In the genomic region with DNA sequence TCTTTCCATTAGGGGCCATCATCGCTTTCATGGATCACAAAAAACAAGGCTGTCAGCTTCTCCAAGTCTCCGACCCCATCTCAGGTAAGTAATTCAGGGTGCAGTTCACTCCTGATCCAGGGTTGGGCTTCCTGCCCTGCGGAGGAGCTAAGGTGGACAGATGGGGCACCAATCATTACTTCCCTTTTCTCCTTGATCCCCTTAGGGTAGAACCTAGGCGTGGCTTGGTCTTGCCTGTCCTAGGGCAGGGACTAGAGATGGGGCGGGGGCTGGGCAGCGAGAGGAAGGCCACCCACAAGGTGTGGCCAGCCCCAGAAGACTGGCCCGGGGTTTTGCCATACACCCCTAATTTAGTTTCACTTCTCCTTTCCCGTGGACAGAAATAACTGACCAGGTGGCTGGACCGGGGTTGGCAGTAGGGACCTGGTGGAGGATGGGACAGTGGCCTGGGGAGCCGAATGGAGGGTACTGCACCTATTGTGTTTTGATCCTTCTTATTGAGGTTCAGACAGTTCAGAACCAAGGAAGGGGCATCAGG, we compare ENCODE assay signal across 8 mouse cellular contexts. TPM values are rescaled to one million over a fixed set of nuclear protein-coding genes. Genes with fewer than 3 reads are reported as not detected.
A peak's percentile ranks its signal among the peaks of the same experiment; 100 is the strongest.
DNase-seq lines count a peak whose midpoint lies in the region; ATAC-seq lines count a peak whose summit lies in the region.

No protein-coding gene starts in this region.

- peak overlapping the region; percentile 50 for H3K4me3 ChIP-seq in kidney, embryonic 16.5 days (ENCODE audit: low read length)
- peak overlapping the region; percentile 43 for H3K4me3 ChIP-seq in embryonic facial prominence, embryonic 13.5 days
- peak overlapping the region; percentile 42 for H3K4me3 ChIP-seq in intestine, embryonic 15.5 days (replicated peaks)

- peak overlapping the region; percentile 89 for H3K4me2 ChIP-seq in kidney, embryonic 16.5 days (replicated peaks; ENCODE audit: low read depth, low read length)
- H3K4me2 ChIP-seq in embryonic facial prominence, embryonic 13.5 days: peak overlapping the region; percentile 82
- H3K4me2 ChIP-seq in intestine, embryonic 15.5 days (replicated peaks): peak overlapping the region; percentile 79

- no peak for ATAC-seq in kidney, embryonic 16.5 days (ENCODE audit: low FRiP score, low TSS enrichment)
- ATAC-seq in embryonic facial prominence, embryonic 13.5 days (ENCODE audit: insufficient number of reproducible peaks, insufficient read depth, low FRiP score, low TSS enrichment, low read depth): no peak
- ATAC-seq in intestine, embryonic 15.5 days: 0 out of 2 replicates have a peak, but pooled peaks have one; percentile 1
- ATAC-seq in megakaryocyte progenitor cell, adult 5-6 weeks (replicated peaks; ENCODE audit: poor library complexity): peak; percentile 70

- H3K27me3 ChIP-seq in kidney, embryonic 16.5 days (ENCODE audit: insufficient read depth, low read length): peaks cover 30% of the 10 kb centered on the region
- H3K27me3 ChIP-seq in embryonic facial prominence, embryonic 13.5 days: peaks cover 39% of the 10 kb centered on the region
- peaks cover 17% of the 10 kb centered on the region for H3K27me3 ChIP-seq in intestine, embryonic 15.5 days (replicated peaks)

- no peaks in the 10 kb centered on the region for H3K9me3 ChIP-seq in kidney, embryonic 16.5 days (ENCODE audit: low read length)
- no peaks in the 10 kb centered on the region for H3K9me3 ChIP-seq in embryonic facial prominence, embryonic 13.5 days
- no peaks in the 10 kb centered on the region for H3K9me3 ChIP-seq in intestine, embryonic 15.5 days

- peaks cover 19% of the 10 kb centered on the region for H3K4me1 ChIP-seq in kidney, embryonic 16.5 days (ENCODE audit: insufficient read depth, low read length)
- H3K4me1 ChIP-seq in embryonic facial prominence, embryonic 13.5 days: peaks cover 33% of the 10 kb centered on the region
- H3K4me1 ChIP-seq in intestine, embryonic 15.5 days (replicated peaks): peaks cover 19% of the 10 kb centered on the region

- 19% methylated on average over 10 of the region's 10 CpGs for WGBS in kidney, embryonic 16.5 days
- WGBS in embryonic facial prominence, embryonic 13.5 days: 17% methylated on average over 10 of the region's 10 CpGs
- WGBS in intestine, embryonic 15.5 days: 13% methylated on average over 10 of the region's 10 CpGs

- peak overlapping the region; percentile 55 for H3K9ac ChIP-seq in kidney, embryonic 16.5 days (replicated peaks; ENCODE audit: low read length)
- peak overlapping the region; percentile 67 for H3K9ac ChIP-seq in embryonic facial prominence, embryonic 13.5 days
- H3K9ac ChIP-seq in intestine, embryonic 15.5 days: peak overlapping the region; percentile 39; the same call in 1 of the 2 replicates

- no peak for DNase-seq in kidney, postnatal 25 days
- no peak for DNase-seq in left cerebral cortex, postnatal 4 days
- no peak for DNase-seq in retina, embryonic 14.5 days (ENCODE audit: low spot score)
- no peak for DNase-seq in testis, postnatal 10 days (ENCODE audit: low spot score)

- intact Hi-C loops in left cerebral cortex, postnatal 4 days (cut with DNase I): no loop called here

- H3K36me3 ChIP-seq in kidney, embryonic 16.5 days (ENCODE audit: insufficient read depth, low read length): peaks cover 28% of the 10 kb centered on the region
- peaks cover 34% of the 10 kb centered on the region for H3K36me3 ChIP-seq in embryonic facial prominence, embryonic 13.5 days
- peaks cover 14% of the 10 kb centered on the region; the same call in 1 of the 2 replicates for H3K36me3 ChIP-seq in intestine, embryonic 15.5 days

- no peak overlapping the region for H3K27ac ChIP-seq in kidney, embryonic 16.5 days (ENCODE audit: low read length)
- H3K27ac ChIP-seq in embryonic facial prominence, embryonic 13.5 days: no peak overlapping the region
- H3K27ac ChIP-seq in intestine, embryonic 15.5 days: no peak overlapping the region

RNA-seq across cellular contexts. Expression of gene Gemin7, which starts 0.6 kb away (rescaled TPM):
- polyA plus RNA-seq in kidney, embryonic 16.5 days (2015; fragmentation: Nextera tagmentation; extraction: Ambion mirVana): 169 and 183 TPM in 2 replicates
- 169 and 174 TPM in 2 replicates for polyA plus RNA-seq in embryonic facial prominence, embryonic 13.5 days (2015; fragmentation: Nextera tagmentation; extraction: Ambion mirVana)
- 131 and 140 TPM in 2 replicates for polyA plus RNA-seq in intestine, embryonic 15.5 days (2015; fragmentation: Nextera tagmentation; extraction: Ambion mirVana)
- 65.5 and 73.4 TPM in 2 replicates for total RNA-seq in megakaryocyte progenitor cell, adult 5-6 weeks (2015)
- total RNA-seq in megakaryocyte progenitor cell, adult 5-6 weeks (2017): 33.5 and 36.9 TPM in 2 replicates
- 10 to 100 TPM; 56.0 to 58.2 TPM for total RNA-seq in left cerebral cortex, postnatal 4 days (2021)

RNA-seq across cellular contexts. Expression of gene Zfp296, which starts 0.9 kb away (rescaled TPM):
- polyA plus RNA-seq in kidney, embryonic 16.5 days (2015; fragmentation: Nextera tagmentation; extraction: Ambion mirVana): 0.46 and 0.71 TPM in 2 replicates
- 0.67 and 0.83 TPM in 2 replicates for polyA plus RNA-seq in embryonic facial prominence, embryonic 13.5 days (2015; fragmentation: Nextera tagmentation; extraction: Ambion mirVana)
- polyA plus RNA-seq in intestine, embryonic 15.5 days (2015; fragmentation: Nextera tagmentation; extraction: Ambion mirVana): 0.63 and 0.95 TPM in 2 replicates
- total RNA-seq in megakaryocyte progenitor cell, adult 5-6 weeks (2015): 5.9 and 6.8 TPM in 2 replicates
- 2.8 and 4.4 TPM in 2 replicates for total RNA-seq in megakaryocyte progenitor cell, adult 5-6 weeks (2017)
- total RNA-seq in left cerebral cortex, postnatal 4 days (2021): under 1 TPM; 0.22 to 0.24 TPM

RNA-seq across cellular contexts. Expression of gene Ppp1r37, which starts 15.1 kb away (rescaled TPM):
- polyA plus RNA-seq in kidney, embryonic 16.5 days (2015; fragmentation: Nextera tagmentation; extraction: Ambion mirVana): 21.9 and 23.9 TPM in 2 replicates
- 26.0 and 30.3 TPM in 2 replicates for polyA plus RNA-seq in embryonic facial prominence, embryonic 13.5 days (2015; fragmentation: Nextera tagmentation; extraction: Ambion mirVana)
- 18.3 and 21.8 TPM in 2 replicates for polyA plus RNA-seq in intestine, embryonic 15.5 days (2015; fragmentation: Nextera tagmentation; extraction: Ambion mirVana)
- 11.0 and 11.7 TPM in 2 replicates for total RNA-seq in megakaryocyte progenitor cell, adult 5-6 weeks (2015)
- total RNA-seq in megakaryocyte progenitor cell, adult 5-6 weeks (2017): 13.4 and 18.1 TPM in 2 replicates
- total RNA-seq in left cerebral cortex, postnatal 4 days (2021): 10 to 100 TPM; 81.1 to 85.1 TPM

RNA-seq across cellular contexts. Expression of gene Clasrp, which starts 26.3 kb away (rescaled TPM):
- 52.6 and 55.8 TPM in 2 replicates for polyA plus RNA-seq in kidney, embryonic 16.5 days (2015; fragmentation: Nextera tagmentation; extraction: Ambion mirVana)
- 61.2 and 73.9 TPM in 2 replicates for polyA plus RNA-seq in embryonic facial prominence, embryonic 13.5 days (2015; fragmentation: Nextera tagmentation; extraction: Ambion mirVana)
- polyA plus RNA-seq in intestine, embryonic 15.5 days (2015; fragmentation: Nextera tagmentation; extraction: Ambion mirVana): 34.2 and 38.3 TPM in 2 replicates
- 9.6 and 11.7 TPM in 2 replicates for total RNA-seq in megakaryocyte progenitor cell, adult 5-6 weeks (2015)
- total RNA-seq in megakaryocyte progenitor cell, adult 5-6 weeks (2017): 30.2 and 32.6 TPM in 2 replicates
- 100 to 1,000 TPM in 1 of 2 experiments, 10 to 100 TPM in 1; 98.0 to 106 TPM for total RNA-seq in left cerebral cortex, postnatal 4 days (2021)

RNA-seq across cellular contexts. Expression of gene Relb, which starts 51.3 kb away (rescaled TPM):
- polyA plus RNA-seq in kidney, embryonic 16.5 days (2015; fragmentation: Nextera tagmentation; extraction: Ambion mirVana): 10.6 and 10.7 TPM in 2 replicates
- 7.5 and 10.5 TPM in 2 replicates for polyA plus RNA-seq in embryonic facial prominence, embryonic 13.5 days (2015; fragmentation: Nextera tagmentation; extraction: Ambion mirVana)
- polyA plus RNA-seq in intestine, embryonic 15.5 days (2015; fragmentation: Nextera tagmentation; extraction: Ambion mirVana): 8.0 and 8.6 TPM in 2 replicates
- 0.22 TPM in 1 of 2 replicates, not detected in the other for total RNA-seq in megakaryocyte progenitor cell, adult 5-6 weeks (2015)
- 0.74 and 2.5 TPM in 2 replicates for total RNA-seq in megakaryocyte progenitor cell, adult 5-6 weeks (2017)
- 1 to 10 TPM; 5.5 to 7.5 TPM for total RNA-seq in left cerebral cortex, postnatal 4 days (2021)

Comparison
In these comparisons a context has a peak if more than half of its experiments do, and no peak if none do; other contexts are left out.
1. ATAC-seq: peak in intestine, embryonic 15.5 days (single experiment) and megakaryocyte progenitor cell, adult 5-6 weeks (single experiment); none in kidney, embryonic 16.5 days (single experiment) and embryonic facial prominence, embryonic 13.5 days (single experiment).
2. Peak in every context shown above with its lines, with median percentiles within 50 percentile points of each other: H3K4me2 ChIP-seq, H3K4me3 ChIP-seq and H3K9ac ChIP-seq.